Mouse (Mus musculus) lung, postnatal 0 days (tissue): ENCODE measurements around the gene Nr1h4.

ENCODE experiments used
- CTCF ChIP-seq: IDR thresholded peaks from 2 replicates; pipeline ENCODE4 v1.5.1; 2016; ENCODE audit warnings: antibody characterized with exemption, mild to moderate bottlenecking
- EP300 ChIP-seq: IDR thresholded peaks from 2 replicates; pipeline ENCODE4 v1.6.1; 2016; ENCODE audit warnings: antibody characterized with exemption, mild to moderate bottlenecking, control low read depth

GRCm38 (mm10) chr10:89464760-89465405, 68.5 kb downstream of the Nr1h4 start:
- TF ChIP-seq CTCF (no peak), EP300 (no peak)
